Mouse (Mus musculus): ENCODE results near the gene Spata20. TPM values are rescaled to one million over a fixed set of nuclear protein-coding genes. Genes with fewer than 3 reads are reported as not detected.

The Spata20 gene
- polyA plus RNA-seq, 1 experiment from 2014 or later = 0.42 TPM

DNA sequence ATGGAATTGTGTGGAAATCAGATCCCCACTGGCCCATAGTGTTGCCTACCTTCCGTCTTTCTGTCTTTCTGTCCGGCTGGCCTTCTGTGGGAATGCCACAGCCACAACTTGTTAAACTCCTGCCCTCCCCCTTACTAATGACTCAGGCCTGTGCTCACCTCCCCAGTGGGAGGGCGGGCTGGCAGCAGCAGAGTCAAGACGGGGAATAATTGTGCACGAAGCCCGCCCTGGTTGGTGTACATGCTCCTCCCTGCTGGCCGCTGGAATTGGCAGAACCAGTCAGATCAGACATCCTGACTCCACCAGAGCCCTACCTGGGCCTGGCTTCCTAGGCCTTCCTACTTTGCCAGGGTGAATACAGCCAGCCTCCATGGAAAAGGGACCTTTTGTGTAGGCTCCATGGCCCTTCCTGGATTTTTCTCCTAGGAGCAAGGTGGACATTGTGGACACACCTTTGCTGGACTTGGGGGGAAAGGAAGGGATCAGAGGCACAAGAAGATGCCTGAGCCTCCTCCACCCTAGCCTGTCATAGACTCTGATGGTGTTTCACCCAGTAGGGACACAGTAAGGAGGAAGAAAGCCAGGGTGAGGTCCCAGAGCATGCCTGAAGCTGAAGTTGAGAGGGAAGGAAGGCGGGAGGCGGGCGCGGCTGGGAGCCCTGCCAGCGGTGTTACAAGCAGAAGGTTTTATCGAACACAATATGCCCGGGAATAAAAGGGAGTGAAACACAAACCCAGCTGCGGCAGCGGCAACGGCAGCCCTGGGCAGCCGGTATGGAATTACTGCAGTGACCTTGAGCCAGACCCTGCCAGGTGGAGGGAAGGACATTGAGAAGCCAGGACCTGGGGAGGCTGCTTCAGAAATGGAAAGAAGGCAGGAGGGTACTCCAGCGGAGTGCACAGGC lies 12.4 kb upstream of the Spata20 start:
- Histone ChIP-seq H3K9me3 (replicated peaks) (no peaks in the 10 kb centered on the region), H3K9ac (replicated peaks) (no peak overlapping the region), H3K4me1 (peaks cover 27% of the 10 kb centered on the region), H3K27ac (replicated peaks) (0 out of 2 replicates have a peak overlapping the region, but pooled peaks have one; percentile 20), H3K4me3 (replicated peaks) (no peak overlapping the region; the same call in 1 of the 2 replicates), H3K27me3 (replicated peaks) (peaks cover 16% of the 10 kb centered on the region; the same call in 1 of the 2 replicates), H3K4me2 (peak overlapping the region; percentile 63), H3K36me3 (no peaks in the 10 kb centered on the region)
- ATAC-seq (ENCODE audit: low FRiP score) = no peak
- 20% methylated on average over 19 of the region's 19 CpGs for WGBS

DNA sequence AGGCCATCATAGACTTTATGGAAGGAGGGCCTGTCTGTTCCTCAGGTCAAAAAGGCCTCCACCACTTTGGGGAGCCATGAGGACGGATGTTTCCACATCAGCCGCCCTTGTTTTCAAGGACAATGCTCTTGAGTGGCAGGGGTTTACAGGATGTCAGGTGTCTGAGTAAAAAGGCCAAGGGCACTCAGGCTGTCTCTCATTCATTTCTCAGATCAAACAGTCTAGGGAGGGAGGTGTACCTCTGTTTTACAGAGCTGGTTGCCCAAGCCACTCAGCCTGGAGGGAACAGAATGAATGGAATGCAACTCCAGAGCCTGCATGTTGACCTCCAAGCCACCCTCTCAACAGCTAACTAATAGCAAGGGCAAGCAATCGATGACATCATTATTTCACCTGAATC lies 9.4 kb upstream of the Spata20 start:
- Histone ChIP-seq H3K9me3 (replicated peaks) (no peaks in the 10 kb centered on the region), H3K27ac (replicated peaks) (no peak overlapping the region), H3K4me3 (replicated peaks) (no peak overlapping the region), H3K4me2 (no peak overlapping the region), H3K36me3 (no peaks in the 10 kb centered on the region), H3K27me3 (replicated peaks) (peaks cover 22% of the 10 kb centered on the region), H3K4me1 (peaks cover 40% of the 10 kb centered on the region), H3K9ac (replicated peaks) (no peak overlapping the region)
- 81% methylated on average over 3 of the region's 3 CpGs for WGBS
- ATAC-seq (ENCODE audit: low FRiP score) = no peak

DNA sequence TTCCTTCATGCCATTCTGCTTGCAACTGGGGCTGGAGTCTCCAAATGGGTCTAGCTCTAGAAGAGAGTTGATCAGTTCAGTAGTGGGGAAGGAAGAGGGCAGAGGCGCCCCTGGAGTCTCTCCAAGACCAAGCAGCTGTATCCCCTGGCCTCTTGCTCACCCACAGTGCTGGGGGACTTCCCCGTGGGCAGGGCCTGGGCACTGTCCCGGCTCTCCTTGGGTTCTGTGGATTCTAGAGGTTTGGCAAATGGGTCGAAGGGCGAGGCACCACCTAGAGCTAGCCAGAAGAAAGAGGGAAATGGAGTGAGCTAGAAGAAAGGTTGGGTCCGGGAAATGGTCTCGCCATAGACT lies 5.7 kb upstream of the Spata20 start:
- Histone ChIP-seq H3K9me3 (replicated peaks) (no peaks in the 10 kb centered on the region), H3K36me3 (no peaks in the 10 kb centered on the region), H3K4me2 (peak overlapping the region; percentile 81), H3K4me3 (replicated peaks) (peak overlapping the region; percentile 51), H3K27ac (replicated peaks) (no peak overlapping the region), H3K9ac (replicated peaks) (0 out of 2 replicates have a peak overlapping the region, but pooled peaks have one; percentile 65), H3K4me1 (peaks cover 13% of the 10 kb centered on the region), H3K27me3 (replicated peaks) (peaks cover 29% of the 10 kb centered on the region)
- WGBS = 66% methylated on average over 7 of the region's 7 CpGs
- no peak; the same call in 1 of the 2 replicates for ATAC-seq (ENCODE audit: low FRiP score)

DNA sequence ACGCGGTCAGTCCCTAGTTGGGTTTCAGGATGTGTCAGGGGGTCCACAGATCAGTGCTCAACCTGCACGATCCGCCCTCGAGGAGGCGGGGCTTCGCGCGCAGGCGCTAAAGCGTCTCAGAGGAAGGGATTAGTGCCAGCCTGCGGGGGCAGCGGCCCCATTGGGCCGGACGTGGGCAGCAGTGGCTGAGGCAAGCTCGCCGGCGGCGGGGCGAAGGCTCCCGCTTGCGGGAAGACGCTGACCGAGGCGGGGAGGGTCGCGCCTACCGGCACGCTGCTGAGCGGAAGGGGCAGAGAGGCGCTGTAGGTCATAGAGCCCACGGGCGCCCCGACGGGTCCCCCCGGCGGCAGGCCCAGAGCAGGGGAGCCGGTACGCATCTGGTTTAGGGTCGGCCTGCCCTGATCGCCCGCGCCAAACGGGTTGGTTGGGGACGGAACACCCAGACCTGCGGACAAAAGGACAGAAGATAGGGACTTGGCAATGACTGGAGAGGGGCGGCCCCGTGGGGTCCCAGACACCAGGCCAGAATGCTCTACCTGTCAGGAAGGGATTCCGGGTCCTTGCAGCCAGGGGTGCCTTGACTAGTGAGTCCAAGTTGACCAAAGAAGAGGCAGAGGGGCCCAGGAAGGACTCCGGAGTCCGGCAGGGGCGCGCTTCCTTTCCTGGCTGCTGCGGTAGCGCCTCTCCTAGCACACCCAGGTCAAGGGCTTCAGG lies 5.2 kb upstream of the Spata20 start:
- Histone ChIP-seq H3K36me3 (no peaks in the 10 kb centered on the region), H3K27ac (replicated peaks) (no peak overlapping the region), H3K27me3 (replicated peaks) (peaks cover 35% of the 10 kb centered on the region), H3K4me2 (peak overlapping the region; percentile 81), H3K4me3 (replicated peaks) (peak overlapping the region; percentile 51), H3K4me1 (peaks cover 15% of the 10 kb centered on the region), H3K9ac (replicated peaks) (peak overlapping the region; percentile 65), H3K9me3 (replicated peaks) (no peaks in the 10 kb centered on the region)
- ATAC-seq (ENCODE audit: low FRiP score) = peak; percentile 51
- WGBS = 4% methylated on average over 55 of the region's 55 CpGs

DNA sequence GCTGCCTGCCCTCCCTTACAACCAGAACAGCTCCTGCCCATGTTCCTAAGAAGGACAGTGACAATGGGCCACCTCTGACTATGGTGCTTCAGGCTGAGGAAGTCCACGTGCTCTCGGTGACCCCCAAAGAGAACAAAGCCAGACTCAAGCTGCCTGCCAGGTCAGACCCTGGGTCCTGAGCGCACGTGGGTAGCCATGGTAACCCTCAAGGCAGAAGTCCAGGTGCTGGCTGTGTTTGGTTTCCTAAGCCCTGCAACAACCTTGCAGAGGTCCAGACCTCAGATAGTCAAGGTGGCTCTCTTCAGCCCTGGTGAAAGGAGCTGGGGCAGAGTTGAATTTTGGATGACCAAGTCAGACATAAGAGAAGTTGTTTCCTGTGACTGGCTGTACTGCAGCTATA lies 3.8 kb upstream of the Spata20 start:
- WGBS = 45% methylated on average over 4 of the region's 4 CpGs
- ATAC-seq (ENCODE audit: low FRiP score) = no peak

DNA sequence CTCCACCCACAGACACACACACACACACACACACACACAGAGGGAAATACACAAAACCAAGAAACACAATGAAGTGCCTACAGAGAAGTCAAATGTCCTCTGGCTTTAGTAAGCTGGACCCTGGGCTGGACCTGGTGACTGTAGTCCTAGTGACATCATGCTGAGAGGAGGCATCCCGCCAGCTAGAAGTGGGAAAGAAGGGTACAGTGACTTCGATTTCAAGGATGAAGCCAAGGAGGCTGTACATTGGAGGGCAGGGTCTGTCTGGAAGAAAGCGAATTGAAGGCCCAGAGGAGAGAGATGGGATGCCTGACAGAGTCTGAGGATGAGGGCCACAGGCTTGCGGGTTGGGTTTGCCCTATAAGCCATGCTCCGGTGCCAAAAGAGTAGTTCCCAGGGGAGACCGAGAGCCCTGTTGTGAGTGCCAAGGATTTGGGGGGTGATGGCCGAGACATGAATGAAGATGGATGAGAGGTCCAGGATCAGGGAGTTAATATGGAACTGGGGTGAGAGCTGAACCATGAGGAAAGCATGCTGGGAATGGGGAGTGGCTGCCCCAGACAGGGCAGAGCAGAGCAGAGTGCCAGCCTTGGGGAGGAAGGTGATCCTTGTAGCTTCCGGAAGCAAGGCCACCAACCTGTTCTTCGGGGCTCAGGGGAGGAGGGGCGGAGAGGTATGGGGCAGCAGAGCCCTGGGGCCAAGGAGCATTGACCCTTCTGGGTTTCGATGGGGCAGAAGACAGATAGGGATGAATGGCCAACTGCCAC lies 3.0 kb upstream of the Spata20 start:
- Histone ChIP-seq H3K36me3 (no peaks in the 10 kb centered on the region), H3K27me3 (replicated peaks) (peaks cover 38% of the 10 kb centered on the region), H3K4me2 (no peak overlapping the region), H3K9ac (replicated peaks) (no peak overlapping the region), H3K4me3 (replicated peaks) (no peak overlapping the region), H3K9me3 (replicated peaks) (no peaks in the 10 kb centered on the region), H3K27ac (replicated peaks) (no peak overlapping the region), H3K4me1 (peaks cover 20% of the 10 kb centered on the region)
- no peak for ATAC-seq (ENCODE audit: low FRiP score)
- 94% methylated on average over 11 of the region's 11 CpGs for WGBS

More for the DNA sequence above, 3.8 kb upstream of the Spata20 start:
- Histone ChIP-seq H3K9me3 (replicated peaks) (no peaks in the 10 kb centered on the region), H3K4me3 (replicated peaks) (no peak overlapping the region), H3K27me3 (replicated peaks) (peaks cover 38% of the 10 kb centered on the region), H3K36me3 (no peaks in the 10 kb centered on the region), H3K4me2 (no peak overlapping the region), H3K27ac (replicated peaks) (no peak overlapping the region), H3K4me1 (peaks cover 20% of the 10 kb centered on the region), H3K9ac (replicated peaks) (no peak overlapping the region)

DNA sequence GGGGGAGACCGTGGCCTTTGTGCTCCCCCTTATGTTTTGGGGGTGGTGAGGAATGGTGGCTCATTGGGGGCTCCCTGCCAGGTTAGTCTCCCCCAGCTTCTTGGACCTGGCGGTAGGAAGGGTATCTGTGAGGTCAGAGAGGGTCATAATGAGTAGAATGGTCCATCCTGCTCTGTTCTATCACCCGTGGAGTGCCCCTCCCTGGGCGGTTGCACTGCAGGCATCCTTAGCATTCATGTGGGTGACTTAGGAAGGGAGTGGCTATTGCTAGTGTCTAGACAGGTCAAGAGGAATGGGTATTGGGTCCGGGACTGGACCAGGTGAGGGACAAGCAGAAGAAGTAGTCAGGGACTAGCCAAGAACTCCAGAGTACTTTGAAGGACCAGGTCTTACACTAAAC lies 756 bp downstream of the Spata20 start:
- WGBS = 81% methylated on average over 5 of the region's 5 CpGs
- Histone ChIP-seq H3K4me2 (no peak overlapping the region), H3K4me3 (replicated peaks) (no peak overlapping the region), H3K27ac (replicated peaks) (no peak overlapping the region), H3K27me3 (replicated peaks) (peaks cover 24% of the 10 kb centered on the region; the same call in 1 of the 2 replicates), H3K36me3 (no peaks in the 10 kb centered on the region), H3K9me3 (replicated peaks) (no peaks in the 10 kb centered on the region), H3K9ac (replicated peaks) (no peak overlapping the region), H3K4me1 (peaks cover 7% of the 10 kb centered on the region)
- no peak for ATAC-seq (ENCODE audit: low FRiP score)

DNA sequence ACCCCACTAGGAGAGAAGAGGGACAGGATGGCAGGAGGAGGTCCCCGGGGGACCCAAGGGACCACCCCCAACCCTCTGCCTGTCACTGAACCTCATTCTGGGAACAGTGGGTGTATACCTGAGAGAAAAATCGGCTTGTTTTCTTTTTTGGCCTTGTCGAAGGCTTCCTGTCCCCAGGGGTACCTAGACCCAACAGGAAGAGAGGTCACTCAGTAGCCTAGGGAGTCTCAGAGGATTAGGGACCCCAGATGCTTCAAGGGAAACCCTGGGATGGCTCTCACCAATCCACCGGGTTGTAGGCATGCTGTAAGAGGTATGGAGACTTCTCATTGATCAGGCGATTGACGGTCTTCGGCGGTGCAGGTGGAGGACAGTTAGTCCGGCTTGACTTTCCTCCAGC lies 1.3 kb downstream of the Spata20 start:
- ATAC-seq (ENCODE audit: low FRiP score) = no peak
- Histone ChIP-seq H3K4me2 (no peak overlapping the region), H3K4me1 (peaks cover 7% of the 10 kb centered on the region), H3K9ac (replicated peaks) (no peak overlapping the region), H3K27me3 (replicated peaks) (peaks cover 24% of the 10 kb centered on the region; the same call in 1 of the 2 replicates), H3K9me3 (replicated peaks) (no peaks in the 10 kb centered on the region), H3K27ac (replicated peaks) (no peak overlapping the region), H3K4me3 (replicated peaks) (no peak overlapping the region), H3K36me3 (no peaks in the 10 kb centered on the region)
- 86% methylated on average over 9 of the region's 9 CpGs for WGBS

DNA sequence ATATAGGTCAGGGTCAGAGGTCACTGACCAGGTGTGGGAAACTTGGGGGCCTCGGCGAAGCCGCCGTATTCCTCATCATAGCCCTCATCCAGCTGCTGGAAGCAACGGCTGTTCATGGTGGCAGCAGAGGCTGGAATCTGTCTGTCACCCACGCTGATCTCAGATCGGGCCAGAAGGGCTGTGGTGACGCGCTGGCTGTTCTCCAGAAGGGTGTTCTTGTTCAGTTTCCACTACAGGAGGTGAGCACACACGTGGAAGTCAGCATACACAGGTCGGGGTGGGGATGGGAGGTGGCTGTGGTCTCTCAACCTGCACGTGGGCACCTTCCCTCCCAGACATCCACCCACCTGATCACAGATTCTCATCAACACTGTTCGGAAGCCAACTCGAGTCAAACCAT lies 2.1 kb downstream of the Spata20 start:
- H3K36me3 ChIP-seq = no peaks in the 10 kb centered on the region
- peaks cover 22% of the 10 kb centered on the region; the same call in 1 of the 2 replicates for H3K27me3 ChIP-seq (replicated peaks)
- WGBS = 85% methylated on average over 14 of the region's 14 CpGs

DNA sequence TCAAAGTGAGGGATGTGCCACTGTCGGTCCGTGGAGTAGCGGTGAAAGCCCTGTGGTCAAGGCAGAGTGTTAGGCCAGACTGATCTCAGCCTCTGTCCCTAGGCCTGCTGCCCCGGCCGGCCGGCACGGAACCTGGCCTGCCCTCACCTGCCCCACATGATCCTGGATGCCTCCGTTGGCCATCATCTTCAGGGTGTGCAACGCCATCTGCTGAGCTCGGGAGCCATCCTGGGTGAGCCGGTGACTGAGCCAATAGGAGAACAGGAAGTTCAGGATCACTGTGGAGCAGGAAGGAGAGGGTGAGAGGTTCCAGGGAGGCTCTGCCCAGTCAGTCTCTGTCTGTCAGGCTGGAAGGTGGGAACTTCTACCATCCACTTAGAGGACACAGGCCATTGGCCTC lies 2.5 kb downstream of the Spata20 start:
- Histone ChIP-seq H3K4me2 (no peak overlapping the region), H3K9ac (replicated peaks) (no peak overlapping the region), H3K27me3 (replicated peaks) (peaks cover 24% of the 10 kb centered on the region; the same call in 1 of the 2 replicates), H3K4me1 (peaks cover 7% of the 10 kb centered on the region), H3K27ac (replicated peaks) (no peak overlapping the region), H3K36me3 (no peaks in the 10 kb centered on the region), H3K9me3 (replicated peaks) (no peaks in the 10 kb centered on the region), H3K4me3 (replicated peaks) (no peak overlapping the region)
- no peak for ATAC-seq (ENCODE audit: low FRiP score)
- WGBS = 86% methylated on average over 11 of the region's 11 CpGs

More for the DNA sequence above, 2.1 kb downstream of the Spata20 start:
- H3K9ac ChIP-seq (replicated peaks) = no peak overlapping the region
- H3K4me2 ChIP-seq = no peak overlapping the region
- H3K4me1 ChIP-seq = peaks cover 7% of the 10 kb centered on the region
- no peak overlapping the region for H3K27ac ChIP-seq (replicated peaks)
- H3K9me3 ChIP-seq (replicated peaks) = no peaks in the 10 kb centered on the region
- no peak overlapping the region for H3K4me3 ChIP-seq (replicated peaks)
- no peak for ATAC-seq (ENCODE audit: low FRiP score)

DNA sequence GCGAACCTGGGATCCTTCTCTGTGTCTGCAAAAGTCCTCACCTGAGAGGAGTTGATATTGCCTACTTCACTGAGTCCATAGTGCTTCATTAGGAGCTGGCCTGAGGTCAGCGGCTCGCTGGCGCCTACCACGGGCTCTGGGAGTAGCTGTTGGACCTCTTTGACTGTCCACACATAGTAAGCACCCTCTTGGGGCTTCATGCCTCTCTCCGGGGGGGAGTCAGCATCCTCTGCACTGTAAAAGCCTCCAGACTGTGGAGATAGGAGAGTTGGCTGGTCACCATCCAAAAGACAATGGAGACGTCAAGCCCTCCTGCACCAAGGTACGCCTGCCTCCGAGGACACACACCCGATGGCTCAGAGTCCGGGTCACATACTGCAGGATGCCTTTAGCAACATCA lies 3.2 kb downstream of the Spata20 start:
- H3K9me3 ChIP-seq (replicated peaks) = no peaks in the 10 kb centered on the region
- H3K9ac ChIP-seq (replicated peaks) = no peak overlapping the region
- no peak overlapping the region for H3K4me3 ChIP-seq (replicated peaks)
- peaks cover 7% of the 10 kb centered on the region for H3K4me1 ChIP-seq
- no peaks in the 10 kb centered on the region for H3K36me3 ChIP-seq
- ATAC-seq (ENCODE audit: low FRiP score) = no peak
- peaks cover 20% of the 10 kb centered on the region; the same call in 1 of the 2 replicates for H3K27me3 ChIP-seq (replicated peaks)
- WGBS = 93% methylated on average over 11 of the region's 11 CpGs
- no peak overlapping the region for H3K4me2 ChIP-seq
- H3K27ac ChIP-seq (replicated peaks) = no peak overlapping the region

Data from neural tube, embryonic 15.5 days (tissue).